Mouse (Mus musculus): Measurements from ENCODE around the gene Lrrc74b. TPM values are rescaled to one million over a fixed set of nuclear protein-coding genes. Genes with fewer than 3 reads are reported as not detected.
"Not testable (repeated sequence)": the region's sequence is repeated elsewhere in the genome, so short reads cannot be mapped to it uniquely, and the experiment has no call there.

Lrrc74b gene
- polyA plus RNA-seq, 1 experiment from 2014 or later = 0.57 TPM

- no peaks in the 10 kb centered on the region for H3K36me3 ChIP-seq (ENCODE audit: control insufficient read depth, insufficient read depth, low read length)
- no peak overlapping the region for H3K4me2 ChIP-seq (ENCODE audit: low read depth, low read length, severe bottlenecking)
- H3K4me3 ChIP-seq (ENCODE audit: low read depth, low read length) = no peak overlapping the region
- peaks cover 35% of the 10 kb centered on the region for H3K4me1 ChIP-seq (replicated peaks; ENCODE audit: control insufficient read depth, insufficient read depth, low read length)
- DNase-seq (ENCODE audit: low spot score) = peak; percentile 86
- no peaks in the 10 kb centered on the region for H3K9me3 ChIP-seq (ENCODE audit: control insufficient read depth, low read length)
- H3K27me3 ChIP-seq (ENCODE audit: control insufficient read depth, insufficient read depth, low read length) = peaks cover 2% of the 10 kb centered on the region; the same call in 1 of the 2 replicates
- 1% methylated on average over 5 of the region's 5 CpGs for WGBS
- no peak overlapping the region for H3K9ac ChIP-seq (ENCODE audit: low read length)
- no peak overlapping the region for H3K27ac ChIP-seq (ENCODE audit: low read depth, low read length)
- ATAC-seq (replicated peaks; ENCODE audit: low FRiP score) = 0 out of 2 replicates have a peak, but pooled peaks have one; percentile 6
Measured at GRCm38 (mm10) chr16:17557947-17558480, 3.0 kb downstream of the Lrrc74b start.

- Histone ChIP-seq H3K9me3 (ENCODE audit: control insufficient read depth, low read length) (no peaks in the 10 kb centered on the region), H3K27ac (ENCODE audit: low read depth, low read length) (no peak overlapping the region), H3K9ac (ENCODE audit: low read length) (no peak overlapping the region), H3K27me3 (ENCODE audit: control insufficient read depth, insufficient read depth, low read length) (no peaks in the 10 kb centered on the region), H3K4me1 (replicated peaks; ENCODE audit: control insufficient read depth, insufficient read depth, low read length) (peaks cover 35% of the 10 kb centered on the region), H3K4me2 (ENCODE audit: low read depth, low read length, severe bottlenecking) (no peak overlapping the region), H3K36me3 (ENCODE audit: control insufficient read depth, insufficient read depth, low read length) (no peaks in the 10 kb centered on the region), H3K4me3 (ENCODE audit: low read depth, low read length) (no peak overlapping the region)
- DNase-seq (ENCODE audit: low spot score) = peak; percentile 36
- WGBS = 69% methylated on average over 4 of the region's 4 CpGs
- no peak for ATAC-seq (replicated peaks; ENCODE audit: low FRiP score)
Measured at GRCm38 (mm10) chr16:17556907-17557306, 4.1 kb downstream of the Lrrc74b start.

- H3K27ac ChIP-seq (ENCODE audit: low read depth, low read length) = no peak overlapping the region
- H3K4me1 ChIP-seq (replicated peaks; ENCODE audit: control insufficient read depth, insufficient read depth, low read length) = peaks cover 33% of the 10 kb centered on the region
- no peak for DNase-seq (ENCODE audit: low spot score)
- no peak overlapping the region for H3K4me3 ChIP-seq (ENCODE audit: low read depth, low read length)
- no peak overlapping the region for H3K4me2 ChIP-seq (ENCODE audit: low read depth, low read length, severe bottlenecking)
- no peak for ATAC-seq (replicated peaks; ENCODE audit: low FRiP score)
- H3K9ac ChIP-seq (ENCODE audit: low read length) = no peak overlapping the region
- 87% methylated on average over 4 of the region's 4 CpGs for WGBS
- H3K27me3 ChIP-seq (ENCODE audit: control insufficient read depth, insufficient read depth, low read length) = no peaks in the 10 kb centered on the region
- H3K9me3 ChIP-seq (ENCODE audit: control insufficient read depth, low read length) = no peaks in the 10 kb centered on the region
- H3K36me3 ChIP-seq (ENCODE audit: control insufficient read depth, insufficient read depth, low read length) = no peaks in the 10 kb centered on the region
Measured at GRCm38 (mm10) chr16:17556180-17556579, 4.9 kb downstream of the Lrrc74b start.

DNA sequence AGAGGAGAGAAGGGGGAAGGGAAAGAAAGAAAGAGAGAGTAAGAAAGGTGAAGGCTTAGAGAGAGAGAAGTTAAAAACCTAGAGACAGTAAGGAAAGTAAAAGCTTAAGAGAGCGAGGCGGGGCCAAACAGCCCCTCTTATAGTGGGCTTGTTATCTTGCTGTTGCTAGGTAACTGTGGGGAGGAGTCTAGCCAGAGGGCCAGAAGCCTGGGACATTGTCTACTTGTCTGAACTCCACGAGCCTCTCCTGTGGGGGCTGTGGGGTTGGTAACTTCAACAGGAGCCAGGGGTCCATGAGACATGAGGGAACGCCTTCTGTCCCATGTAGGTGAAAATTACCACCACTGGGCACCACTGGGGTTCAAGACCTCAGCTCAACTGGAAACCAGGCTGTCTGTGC, 6.3 kb downstream of the Lrrc74b start:
- DNase-seq (ENCODE audit: low spot score) (peak; percentile 66), ATAC-seq (replicated peaks; ENCODE audit: low FRiP score) (peak; percentile 59)
- H3K4me2 ChIP-seq (ENCODE audit: low read depth, low read length, severe bottlenecking) = peak overlapping the region; percentile 40; the same call in 1 of the 2 replicates
- not testable (repeated sequence) for H3K27me3 ChIP-seq (ENCODE audit: control insufficient read depth, insufficient read depth, low read length); H3K9ac ChIP-seq (ENCODE audit: low read length); H3K36me3 ChIP-seq (ENCODE audit: control insufficient read depth, insufficient read depth, low read length); H3K4me3 ChIP-seq (ENCODE audit: low read depth, low read length); H3K9me3 ChIP-seq (ENCODE audit: control insufficient read depth, low read length)
- peaks cover 31% of the 10 kb centered on the region for H3K4me1 ChIP-seq (replicated peaks; ENCODE audit: control insufficient read depth, insufficient read depth, low read length)
- WGBS = 9% methylated on average over 4 of the region's 4 CpGs
- H3K27ac ChIP-seq (ENCODE audit: low read depth, low read length) = peak overlapping the region; percentile 69; the same call in 1 of the 2 replicates

- Histone ChIP-seq H3K4me3 (ENCODE audit: low read depth, low read length) (0 out of 2 replicates have a peak overlapping the region, but pooled peaks have one; percentile 9), H3K4me1 (replicated peaks; ENCODE audit: control insufficient read depth, insufficient read depth, low read length) (peaks cover 29% of the 10 kb centered on the region), H3K4me2 (ENCODE audit: low read depth, low read length, severe bottlenecking) (peak overlapping the region; percentile 40), H3K27me3 (ENCODE audit: control insufficient read depth, insufficient read depth, low read length) (no peaks in the 10 kb centered on the region), H3K9me3 (ENCODE audit: control insufficient read depth, low read length) (no peaks in the 10 kb centered on the region), H3K36me3 (ENCODE audit: control insufficient read depth, insufficient read depth, low read length) (no peaks in the 10 kb centered on the region), H3K27ac (ENCODE audit: low read depth, low read length) (peak overlapping the region; percentile 69), H3K9ac (ENCODE audit: low read length) (peak overlapping the region; percentile 33)
- 6% methylated on average over 18 of the region's 18 CpGs for WGBS
- DNase-seq (ENCODE audit: low spot score) (peak; percentile 75), ATAC-seq (replicated peaks; ENCODE audit: low FRiP score) (peak; percentile 82)
Measured at GRCm38 (mm10) chr16:17553910-17554685, 6.9 kb downstream of the Lrrc74b start.

GRCm38 (mm10) chr16:17552837-17553236, 8.2 kb downstream of the Lrrc74b start:
- WGBS = 90% methylated on average over 7 of the region's 7 CpGs
- H3K4me3 ChIP-seq (ENCODE audit: low read depth, low read length) = no peak overlapping the region

DNA sequence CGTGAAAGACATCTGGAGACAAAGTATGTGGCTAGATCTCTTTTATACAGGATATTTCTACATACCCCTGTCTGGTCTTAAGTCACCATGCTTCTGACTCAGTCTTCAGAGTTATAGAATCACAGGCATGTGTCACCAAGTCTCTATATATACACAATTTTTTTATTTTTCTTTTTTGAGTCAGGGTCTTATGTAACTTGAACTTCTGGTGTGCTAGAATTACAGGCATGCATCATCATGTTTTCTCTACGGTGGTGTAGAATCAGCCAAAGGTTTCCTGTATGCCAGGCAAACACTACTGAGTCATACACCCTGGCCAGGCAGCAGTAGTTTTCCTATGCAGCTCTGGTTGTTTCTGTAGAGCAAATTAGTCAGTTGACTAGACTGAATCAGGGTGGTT, 18.4 kb downstream of the Lrrc74b start:
- Histone ChIP-seq H3K27me3 (ENCODE audit: control insufficient read depth, insufficient read depth, low read length) (no peaks in the 10 kb centered on the region), H3K4me2 (ENCODE audit: low read depth, low read length, severe bottlenecking) (no peak overlapping the region), H3K4me1 (replicated peaks; ENCODE audit: control insufficient read depth, insufficient read depth, low read length) (no peaks in the 10 kb centered on the region), H3K9ac (ENCODE audit: low read length) (no peak overlapping the region), H3K36me3 (ENCODE audit: control insufficient read depth, insufficient read depth, low read length) (no peaks in the 10 kb centered on the region), H3K27ac (ENCODE audit: low read depth, low read length) (no peak overlapping the region), H3K9me3 (ENCODE audit: control insufficient read depth, low read length) (no peaks in the 10 kb centered on the region), H3K4me3 (ENCODE audit: low read depth, low read length) (no peak overlapping the region)
- no peak for ATAC-seq (replicated peaks; ENCODE audit: low FRiP score)
- WGBS = 81% methylated on average over 2 of the region's 2 CpGs
- peak; percentile 8 for DNase-seq (ENCODE audit: low spot score)

More at GRCm38 (mm10) chr16:17552837-17553236, 8.2 kb downstream of the Lrrc74b start:
- no peaks in the 10 kb centered on the region for H3K36me3 ChIP-seq (ENCODE audit: control insufficient read depth, insufficient read depth, low read length)
- no peaks in the 10 kb centered on the region for H3K9me3 ChIP-seq (ENCODE audit: control insufficient read depth, low read length)
- DNase-seq (ENCODE audit: low spot score) (peak; percentile 36), ATAC-seq (replicated peaks; ENCODE audit: low FRiP score) (no peak)
- H3K9ac ChIP-seq (ENCODE audit: low read length) = no peak overlapping the region
- H3K27ac ChIP-seq (ENCODE audit: low read depth, low read length) = no peak overlapping the region
- no peak overlapping the region for H3K4me2 ChIP-seq (ENCODE audit: low read depth, low read length, severe bottlenecking)
- peaks cover 19% of the 10 kb centered on the region for H3K4me1 ChIP-seq (replicated peaks; ENCODE audit: control insufficient read depth, insufficient read depth, low read length)
- H3K27me3 ChIP-seq (ENCODE audit: control insufficient read depth, insufficient read depth, low read length) = no peaks in the 10 kb centered on the region

DNA sequence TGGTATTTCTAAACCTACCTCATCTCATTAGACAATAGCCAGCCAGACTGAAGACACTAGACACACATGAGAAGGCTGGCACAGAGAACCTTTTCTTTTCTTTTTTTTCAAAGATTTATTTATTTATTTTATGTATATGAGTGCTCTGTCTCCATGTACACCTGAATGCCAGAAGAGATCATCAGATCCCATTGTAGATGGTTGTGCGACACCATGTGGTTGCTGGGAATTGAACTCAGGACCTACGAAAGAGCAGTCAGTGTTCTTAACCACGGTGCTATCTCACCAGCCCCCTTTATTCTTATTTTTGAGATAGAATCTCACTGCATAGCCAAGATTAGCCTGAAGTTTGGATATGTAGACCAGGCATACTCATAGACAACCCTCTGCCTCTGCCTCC, 24.5 kb downstream of the Lrrc74b start:
- DNase-seq (ENCODE audit: low spot score) = no peak
- H3K27me3 ChIP-seq (ENCODE audit: control insufficient read depth, insufficient read depth, low read length) = no peaks in the 10 kb centered on the region
- no peak overlapping the region for H3K9ac ChIP-seq (ENCODE audit: low read length)
- no peaks in the 10 kb centered on the region for H3K36me3 ChIP-seq (ENCODE audit: control insufficient read depth, insufficient read depth, low read length)
- H3K4me2 ChIP-seq (ENCODE audit: low read depth, low read length, severe bottlenecking) = no peak overlapping the region
- H3K4me1 ChIP-seq (replicated peaks; ENCODE audit: control insufficient read depth, insufficient read depth, low read length) = peaks cover 5% of the 10 kb centered on the region
- no peak for ATAC-seq (replicated peaks; ENCODE audit: low FRiP score)
- H3K27ac ChIP-seq (ENCODE audit: low read depth, low read length) = no peak overlapping the region
- 87% methylated on average over 3 of the region's 3 CpGs for WGBS
- no peaks in the 10 kb centered on the region for H3K9me3 ChIP-seq (ENCODE audit: control insufficient read depth, low read length)
- no peak overlapping the region for H3K4me3 ChIP-seq (ENCODE audit: low read depth, low read length)
